Mouse (Mus musculus) spleen, adult 18-20 months (tissue): ENCODE measurements around the gene Phlpp1.

Experiments
- DNase-seq, 2 experiments: peaks; one replicate each; pipeline ENCODE4 v3.0.0; 2022; ENCODE audit warnings: mixed read lengths in 2 of 2

The Phlpp1 gene

GRCm38 (mm10) chr1:106197991-106198390 is 26.4 kb downstream of the Phlpp1 start:
- DNase-seq, result no peak

- DNase-seq, result no peak
These were observed 27.6 kb downstream of the Phlpp1 start for GRCm38 (mm10) chr1:106199109-106199508.

GRCm38 (mm10) chr1:106199686-106200085 is 28.1 kb downstream of the Phlpp1 start:
- DNase-seq, result peak in 1 of 2 experiments; percentile 22

DNA sequence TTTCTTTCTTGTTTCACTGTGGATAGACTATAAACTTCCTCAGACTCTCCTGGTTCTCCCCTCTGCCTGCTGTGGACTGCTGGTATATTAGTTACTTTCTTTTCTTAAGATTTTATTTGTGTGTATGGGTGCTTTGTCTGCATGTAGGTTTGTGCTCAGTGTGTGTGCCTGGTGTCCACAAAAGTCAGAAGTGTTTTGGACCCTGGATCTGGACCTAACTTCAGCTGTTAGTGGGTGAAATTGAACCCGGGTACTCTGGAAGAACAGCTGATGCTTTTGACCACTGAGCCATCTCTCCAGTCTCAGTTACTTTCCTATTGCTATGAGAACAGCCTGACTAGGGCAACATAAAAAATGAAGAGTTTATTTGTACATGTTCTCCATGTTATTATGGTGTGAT is 29.5 kb downstream of the Phlpp1 start:
- no peak for DNase-seq

DNA sequence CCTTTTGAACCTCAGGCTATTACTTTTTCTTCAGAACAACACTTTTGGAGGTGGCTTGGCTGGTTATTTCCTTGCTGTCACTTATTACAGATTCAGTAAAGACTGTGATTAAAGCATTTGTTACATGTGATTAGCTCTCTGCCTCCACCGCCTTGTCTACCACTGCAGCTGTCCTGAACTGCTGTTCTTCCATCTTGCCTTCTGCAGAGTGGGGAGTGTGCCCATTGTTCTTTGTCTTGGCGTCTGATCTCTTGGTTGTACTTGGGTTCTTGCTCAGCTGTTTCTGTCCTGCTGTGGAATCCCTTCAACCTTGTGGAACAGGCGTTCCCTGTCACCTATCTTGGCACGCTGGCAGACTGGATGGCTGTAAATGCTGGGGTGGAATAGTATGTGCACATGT is 30.4 kb downstream of the Phlpp1 start:
- DNase-seq, result no peak

- no peak for DNase-seq
These were observed 32.4 kb downstream of the Phlpp1 start for GRCm38 (mm10) chr1:106203942-106204341.

DNA sequence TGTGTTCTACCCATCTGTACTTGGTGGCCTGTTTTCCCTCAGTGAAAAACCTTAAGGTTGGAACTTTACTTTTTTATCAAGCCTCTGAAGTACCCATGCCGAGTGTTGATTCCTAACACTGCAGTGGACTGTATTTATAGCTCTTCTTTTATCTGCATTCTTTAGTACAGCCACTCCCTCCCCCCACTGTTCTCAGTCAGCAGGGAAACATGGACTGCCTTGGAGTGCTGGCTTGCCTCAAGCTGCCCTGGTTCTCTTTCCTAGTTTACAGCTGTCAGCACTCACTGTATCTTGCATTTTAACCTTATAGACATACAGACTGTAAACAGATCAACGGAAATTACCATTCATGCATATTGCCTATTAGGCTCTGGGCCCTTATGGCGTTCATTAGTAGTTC is 32.8 kb downstream of the Phlpp1 start:
- no peak for DNase-seq

GRCm38 (mm10) chr1:106208581-106208980 is 37.0 kb downstream of the Phlpp1 start:
- DNase-seq, result no peak

DNA sequence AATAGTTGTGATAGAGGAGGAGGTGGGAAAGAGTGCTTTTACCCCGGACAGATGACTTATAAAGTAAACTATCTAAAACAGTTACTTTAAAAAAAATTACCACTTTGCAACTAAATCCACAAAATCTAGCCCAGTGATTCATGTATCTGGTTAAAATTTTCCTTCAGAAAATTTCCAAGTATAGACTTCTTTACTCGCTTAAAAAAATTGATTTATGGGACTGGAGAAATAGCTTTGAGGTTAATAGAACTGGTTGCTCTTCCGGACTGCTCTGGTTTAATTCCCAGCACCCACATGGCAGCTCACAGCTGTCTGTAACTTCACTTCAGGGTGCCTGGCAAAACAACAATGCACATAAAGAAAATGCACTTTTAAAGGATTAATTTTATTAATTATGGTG is 38.9 kb downstream of the Phlpp1 start:
- no peak for DNase-seq

DNA sequence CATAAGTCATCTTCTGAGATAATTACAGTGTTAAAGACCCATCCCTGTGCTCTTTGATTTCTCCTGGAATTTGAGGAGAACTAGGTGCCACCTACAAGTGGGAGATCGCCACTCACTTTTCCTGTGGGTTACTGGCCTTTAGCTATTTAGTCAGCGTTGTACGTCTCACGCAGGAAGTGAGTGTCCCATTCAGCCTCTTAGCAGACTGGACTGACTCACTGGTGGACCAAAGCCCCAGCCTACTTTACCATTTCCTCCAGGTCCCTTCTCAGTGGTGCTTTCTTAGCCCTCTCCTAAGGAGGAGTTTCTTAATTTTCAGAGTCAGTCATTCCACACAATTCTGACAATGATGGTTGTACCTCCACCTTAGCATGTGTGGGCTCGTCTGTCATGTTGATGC is 39.6 kb downstream of the Phlpp1 start:
- DNase-seq, result no peak

GRCm38 (mm10) chr1:106220431-106220830 is 48.9 kb downstream of the Phlpp1 start:
- no peak for DNase-seq

DNA sequence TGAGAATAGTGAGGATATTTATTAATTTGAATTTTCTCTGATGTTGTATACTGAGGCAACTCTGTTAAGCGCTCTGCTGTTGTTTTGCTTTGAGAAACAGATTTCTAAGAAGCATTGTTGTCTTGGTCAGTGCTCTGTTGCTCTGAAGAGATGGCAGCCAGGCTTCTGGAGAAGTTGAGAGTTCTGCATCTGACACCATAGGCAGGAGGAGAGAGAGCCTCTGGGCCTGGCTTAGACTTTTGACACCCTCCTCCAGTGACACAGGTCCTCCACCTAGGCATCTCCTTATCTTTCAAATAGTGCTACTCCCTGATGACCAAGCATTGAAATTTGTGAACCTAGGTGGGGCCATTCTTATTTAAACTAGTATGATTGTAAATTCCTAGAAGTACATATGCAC is 49.8 kb downstream of the Phlpp1 start:
- no peak for DNase-seq

- DNase-seq, result no peak
These were observed 50.4 kb downstream of the Phlpp1 start for GRCm38 (mm10) chr1:106221964-106222363.

DNA sequence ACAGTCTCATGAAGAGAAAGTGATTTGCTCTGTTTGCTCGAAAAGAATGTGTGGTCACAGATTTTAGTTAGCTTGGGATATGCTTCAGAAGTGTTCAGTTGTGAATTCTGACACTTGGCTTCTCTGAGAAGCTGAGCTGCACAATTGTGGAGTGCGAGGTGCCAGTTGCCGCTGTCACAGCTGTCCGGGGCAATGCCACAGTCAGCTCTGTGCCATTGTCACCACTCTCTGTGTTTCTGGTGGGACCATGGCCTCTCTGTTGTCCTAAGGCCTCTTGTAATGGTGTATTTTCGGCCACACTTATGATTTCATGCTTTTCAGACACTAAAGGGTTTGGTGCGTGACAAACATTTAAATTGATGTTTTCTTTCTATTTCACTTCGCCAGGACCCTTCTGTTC is 55.1 kb downstream of the Phlpp1 start:
- DNase-seq, result no peak

- no peak for DNase-seq
These were observed 58.8 kb downstream of the Phlpp1 start for GRCm38 (mm10) chr1:106230313-106230712.

DNA sequence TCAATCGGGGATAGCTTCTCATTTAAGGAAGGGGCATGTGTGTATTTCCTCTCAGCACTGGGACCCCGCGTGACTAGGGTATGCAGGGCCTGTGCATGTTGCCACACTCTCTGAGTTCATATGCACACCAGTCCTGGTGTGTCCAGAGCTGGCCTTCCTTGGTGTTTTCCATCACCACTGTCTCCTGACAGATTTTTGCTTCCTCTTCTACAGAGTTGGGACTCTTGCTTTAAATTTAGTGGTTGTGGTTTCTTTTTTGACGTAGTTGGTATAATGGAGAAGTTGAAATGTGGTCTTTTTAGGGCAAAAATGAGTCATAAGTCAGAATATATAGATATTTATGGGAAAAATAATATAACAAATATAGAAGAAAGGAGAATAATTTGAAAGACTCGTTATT is 59.8 kb downstream of the Phlpp1 start:
- no peak for DNase-seq

DNA sequence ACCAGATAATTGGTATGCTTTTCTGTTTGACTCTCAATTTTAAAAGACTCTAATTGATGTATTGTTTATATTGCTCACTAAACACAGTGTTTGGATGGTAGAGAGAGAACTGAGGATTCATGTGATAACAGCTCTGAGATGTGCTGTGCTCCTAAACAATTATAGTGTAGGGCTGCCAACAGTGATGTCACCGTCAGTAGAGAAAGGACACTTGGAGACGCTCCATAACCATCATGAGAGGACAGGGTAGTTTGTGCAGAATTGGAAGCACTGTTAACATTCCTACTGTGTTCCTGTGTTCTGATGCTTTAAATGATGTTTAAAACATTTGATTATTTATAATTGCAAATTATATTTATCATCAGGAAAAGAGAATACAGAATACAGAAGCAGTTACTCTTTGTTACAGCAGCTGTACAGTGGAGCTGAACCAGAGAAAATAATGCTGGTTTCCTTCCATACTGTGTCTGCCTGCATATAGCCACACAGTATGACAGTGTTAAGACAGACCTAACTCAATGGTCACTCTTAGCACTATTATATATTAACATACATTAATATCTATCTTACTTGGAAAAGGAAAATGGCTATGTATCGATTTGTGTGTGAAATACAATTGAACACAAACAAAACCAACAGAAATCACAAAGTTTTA is 60.4 kb downstream of the Phlpp1 start:
- DNase-seq, result no peak

GRCm38 (mm10) chr1:106232460-106232850 is 60.9 kb downstream of the Phlpp1 start:
- DNase-seq, result no peak

GRCm38 (mm10) chr1:106236986-106237385 is 65.4 kb downstream of the Phlpp1 start:
- no peak for DNase-seq

GRCm38 (mm10) chr1:106240116-106240685 is 68.6 kb downstream of the Phlpp1 start:
- DNase-seq, result no peak

- DNase-seq, result no peak
These were observed 69.5 kb downstream of the Phlpp1 start for GRCm38 (mm10) chr1:106241059-106241458.

DNA sequence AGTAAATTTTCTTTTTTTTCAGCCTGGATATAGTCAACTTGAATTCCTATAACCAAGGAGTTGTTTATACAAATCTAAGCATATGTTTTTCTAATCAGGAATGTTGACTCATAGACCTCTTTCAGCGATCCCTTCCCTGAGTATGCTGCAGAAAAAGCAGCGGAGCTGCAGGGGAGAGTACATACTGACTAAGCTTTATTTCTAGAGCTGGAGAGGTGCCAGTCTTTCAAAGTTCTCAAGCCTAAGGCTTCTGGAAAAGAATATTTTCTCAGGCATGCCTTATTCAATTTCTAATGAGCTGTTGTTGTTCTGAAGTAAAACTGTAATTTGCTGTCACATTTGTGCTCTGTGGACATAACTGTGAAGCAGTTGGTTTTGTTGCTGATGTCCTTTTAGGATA is 70.6 kb downstream of the Phlpp1 start:
- no peak for DNase-seq

GRCm38 (mm10) chr1:106243371-106243770 is 71.8 kb downstream of the Phlpp1 start:
- no peak for DNase-seq

- DNase-seq, result no peak
These were observed 72.7 kb downstream of the Phlpp1 start for GRCm38 (mm10) chr1:106244245-106244644.

DNA sequence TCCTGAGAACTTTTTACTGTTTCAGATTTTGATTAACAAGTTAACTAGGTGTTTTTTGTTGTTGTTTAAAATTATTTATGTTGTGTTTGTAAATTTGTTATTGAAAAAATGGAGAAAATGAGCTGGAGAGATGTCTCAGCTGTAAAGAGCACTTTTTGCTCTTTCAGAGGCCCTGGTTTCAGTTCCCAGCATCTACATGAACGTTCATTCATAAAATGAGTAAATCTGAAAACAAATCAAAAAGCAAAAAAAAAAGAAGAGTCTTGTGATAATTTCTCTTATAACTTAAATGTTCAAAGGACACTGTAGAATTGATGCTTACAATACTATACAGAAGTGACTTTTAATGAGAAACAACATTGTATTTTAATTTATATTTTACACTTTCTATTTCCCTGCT is 82.5 kb downstream of the Phlpp1 start:
- no peak for DNase-seq
